Mouse (Mus musculus) large intestine, adult 2 months (tissue): ENCODE data around the gene Acbd3. TPM values are rescaled to one million over a fixed set of nuclear protein-coding genes. Genes with fewer than 3 reads are reported as not detected.

Source experiments
- DNase-seq: peaks from one replicate; pipeline ENCODE4 v3.0.0-alpha.2; 2012; ENCODE audit warnings: low read depth, low spot score
- WGBS: fragments of 180-500 bp; shearing (Covaris S2); methylation state at CpG from one replicate; pipeline ENCODE4 v1.1.7; 2018; 5-methylcytosine and 5-hydroxymethylcytosine counted together
- polyA plus RNA-seq: library from polyadenylated mRNA; depleted of rRNA; stranded (reverse); fragments of >200 nt; gene quantifications from 2 replicates; pipeline ENCODE4 v1.2.3, GENCODE M21; 2012; rRNA removed

The Acbd3 gene
- 12.0 and 14.6 TPM in 2 replicates for polyA plus RNA-seq

DNA sequence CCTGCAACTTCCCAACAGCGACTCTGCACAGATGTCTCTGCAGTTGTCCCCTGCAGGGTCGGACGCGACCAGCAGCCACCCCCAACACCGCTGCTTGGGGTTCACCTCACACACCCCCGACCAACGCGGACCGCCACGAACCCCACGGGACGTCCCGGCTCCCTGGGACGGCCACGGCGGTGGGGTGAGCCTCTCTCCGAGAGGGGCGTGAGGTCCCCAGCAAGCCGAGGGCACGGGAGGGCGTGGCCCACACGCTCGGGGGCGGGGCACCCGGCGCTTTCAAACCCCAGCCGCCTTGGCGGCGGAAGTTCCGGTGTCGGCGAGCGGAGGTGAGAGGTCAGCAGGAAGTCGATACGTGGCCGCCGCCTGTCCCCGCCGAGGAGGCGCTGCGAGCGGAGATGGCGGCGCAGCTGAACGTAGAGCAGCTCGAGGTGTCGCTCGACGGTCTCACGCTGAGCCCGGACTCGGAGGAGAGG is at the start of gene Acbd3:
Acbd3 (plus strand) TSS at position 340 of the 476 bp plus-strand sequence.
- WGBS = under 1% methylated on average over 52 of the region's 52 CpGs
- peak; percentile 70 for DNase-seq

GRCm38 (mm10) chr1:180691284-180691683 is 34.6 kb upstream of the Acbd3 start:
- 89% methylated on average over 7 of the region's 7 CpGs for WGBS
- DNase-seq = no peak

DNA sequence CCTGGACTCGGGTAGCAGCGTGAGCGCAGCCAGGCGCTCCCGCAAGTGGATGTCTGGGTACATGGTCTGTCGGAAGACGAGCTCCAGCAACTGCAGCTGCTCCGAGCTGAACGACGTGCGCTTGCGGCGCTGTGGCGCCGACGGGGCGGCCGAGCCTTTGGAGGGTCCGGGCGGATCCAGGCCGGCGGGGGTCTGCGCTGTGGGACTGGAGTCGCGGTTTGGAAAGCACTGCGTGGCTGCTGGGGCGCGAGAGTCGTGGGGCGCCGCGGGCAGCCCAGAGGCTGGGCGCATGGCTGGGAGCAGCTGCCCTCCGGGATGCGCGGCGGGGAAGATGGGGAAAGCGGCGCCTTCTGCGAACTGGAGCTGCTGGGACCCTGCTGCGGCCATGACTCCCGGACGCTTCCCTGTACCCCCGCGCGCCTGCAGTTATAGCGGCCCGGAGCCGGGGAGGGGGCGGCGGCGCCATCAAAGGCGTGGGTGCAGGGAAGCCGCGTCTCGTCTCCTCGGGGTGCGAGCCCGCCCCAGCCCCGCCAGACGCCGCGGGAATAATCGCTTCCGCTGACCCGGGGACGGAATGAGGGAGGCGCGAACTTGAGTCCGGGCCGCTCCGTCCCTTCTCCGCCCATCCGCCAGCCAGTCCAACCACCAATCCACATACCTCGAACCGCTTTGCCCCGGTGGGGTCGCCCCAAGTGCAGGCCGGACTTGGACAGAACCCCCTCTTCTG is 29.1 kb upstream of the Acbd3 start, which contains the start of gene Mixl1:
Mixl1 (minus strand) TSS at position 409 of the 727 bp plus-strand sequence.
- no peak for DNase-seq
- WGBS = 2% methylated on average over 76 of the region's 79 CpGs

- 74% methylated on average over 5 of the region's 5 CpGs for WGBS
- no peak for DNase-seq
These were observed 27.8 kb upstream of the Acbd3 start for GRCm38 (mm10) chr1:180698063-180698462.

DNA sequence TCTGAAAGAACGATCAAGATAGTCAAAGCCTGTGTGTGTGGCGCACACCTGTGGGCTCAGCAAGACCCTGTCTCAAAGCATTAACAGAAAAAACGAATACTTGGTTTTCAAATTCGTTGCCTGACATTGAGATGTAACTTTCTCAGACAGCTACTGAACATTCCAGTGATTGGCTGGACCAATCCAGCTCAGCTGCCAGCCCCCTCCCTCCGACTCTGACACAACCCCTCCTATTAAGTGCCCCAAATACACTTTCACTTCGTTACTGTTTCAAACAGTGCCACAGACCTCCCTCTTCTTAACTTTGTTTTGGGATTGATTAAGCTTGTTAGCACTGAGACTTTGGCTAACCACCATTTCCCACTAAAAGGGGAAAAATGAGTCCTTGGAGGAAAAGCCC is 22.4 kb upstream of the Acbd3 start:
- 50% methylated on average over 6 of the region's 6 CpGs for WGBS
- no peak for DNase-seq

GRCm38 (mm10) chr1:180707368-180707767 is 18.5 kb upstream of the Acbd3 start:
- DNase-seq = no peak
- 38% methylated on average over 3 of the region's 3 CpGs for WGBS

GRCm38 (mm10) chr1:180707813-180708212 is 18.0 kb upstream of the Acbd3 start:
- no peak for DNase-seq
- 39% methylated on average over 3 of the region's 3 CpGs for WGBS

DNA sequence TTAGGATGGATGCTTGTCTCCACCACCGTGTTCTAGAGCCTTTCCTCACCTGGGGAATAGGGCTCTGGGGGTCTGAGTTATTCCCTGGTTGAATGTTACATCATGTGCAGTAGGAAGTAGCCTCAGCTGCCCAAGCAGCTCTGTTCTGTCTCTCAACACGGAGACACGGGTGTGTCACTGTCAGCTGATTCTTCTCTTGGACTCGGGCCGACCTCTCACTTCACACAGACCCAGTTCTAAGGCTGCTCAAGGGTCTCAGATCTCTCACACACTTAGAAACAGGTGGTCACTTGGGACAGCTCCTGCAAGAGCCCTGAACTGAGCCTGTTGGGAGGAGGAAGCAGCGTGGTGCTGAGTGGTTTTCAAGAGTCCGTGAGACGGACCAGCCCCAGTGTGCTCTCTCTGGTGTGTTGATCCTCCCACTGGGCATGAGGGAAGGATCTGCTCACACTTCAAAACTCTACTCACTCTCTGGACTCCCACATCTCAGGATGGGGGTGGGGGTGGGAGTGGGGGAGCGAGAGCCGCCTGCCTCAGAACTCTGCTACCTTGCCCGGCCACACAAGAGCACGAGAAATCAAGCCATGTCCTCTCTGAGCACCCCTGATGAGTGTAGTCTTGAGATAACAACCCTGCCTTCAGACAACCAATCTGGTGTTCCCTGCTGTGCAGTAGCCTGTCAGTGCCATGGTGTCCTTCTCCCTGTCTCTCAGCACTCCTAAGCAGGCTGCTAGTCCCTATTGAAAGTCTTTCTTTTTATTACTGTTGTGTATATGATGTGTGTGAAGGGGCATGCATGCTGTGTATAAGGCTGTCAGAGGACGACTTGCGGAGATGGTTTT is 16.7 kb upstream of the Acbd3 start:
- 69% methylated on average over 14 of the region's 14 CpGs for WGBS
- DNase-seq = no peak

DNA sequence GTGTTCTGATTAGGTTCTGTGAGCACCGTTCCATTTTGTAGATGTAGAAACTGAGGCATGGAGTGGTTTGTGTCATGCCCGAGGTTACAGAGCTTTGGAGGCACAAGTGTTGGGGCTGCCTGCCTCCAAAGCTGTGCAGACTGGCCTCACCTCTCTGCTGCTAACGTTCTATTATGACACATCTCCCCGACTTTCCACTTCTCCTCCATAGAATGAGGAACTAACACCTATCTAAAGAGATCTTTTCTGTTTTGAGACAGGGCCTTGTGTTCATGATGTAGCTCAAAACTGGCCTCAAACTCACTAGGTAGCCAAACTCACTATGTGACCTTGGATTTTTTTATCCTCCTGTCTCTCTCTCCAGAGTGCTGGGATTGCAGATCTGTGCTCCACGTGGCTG is 7.1 kb upstream of the Acbd3 start:
- WGBS = 79% methylated on average over 5 of the region's 5 CpGs
- DNase-seq = no peak

- DNase-seq = no peak
- WGBS = 92% methylated on average over 6 of the region's 6 CpGs
These were observed 6.4 kb upstream of the Acbd3 start for GRCm38 (mm10) chr1:180719483-180719882.

DNA sequence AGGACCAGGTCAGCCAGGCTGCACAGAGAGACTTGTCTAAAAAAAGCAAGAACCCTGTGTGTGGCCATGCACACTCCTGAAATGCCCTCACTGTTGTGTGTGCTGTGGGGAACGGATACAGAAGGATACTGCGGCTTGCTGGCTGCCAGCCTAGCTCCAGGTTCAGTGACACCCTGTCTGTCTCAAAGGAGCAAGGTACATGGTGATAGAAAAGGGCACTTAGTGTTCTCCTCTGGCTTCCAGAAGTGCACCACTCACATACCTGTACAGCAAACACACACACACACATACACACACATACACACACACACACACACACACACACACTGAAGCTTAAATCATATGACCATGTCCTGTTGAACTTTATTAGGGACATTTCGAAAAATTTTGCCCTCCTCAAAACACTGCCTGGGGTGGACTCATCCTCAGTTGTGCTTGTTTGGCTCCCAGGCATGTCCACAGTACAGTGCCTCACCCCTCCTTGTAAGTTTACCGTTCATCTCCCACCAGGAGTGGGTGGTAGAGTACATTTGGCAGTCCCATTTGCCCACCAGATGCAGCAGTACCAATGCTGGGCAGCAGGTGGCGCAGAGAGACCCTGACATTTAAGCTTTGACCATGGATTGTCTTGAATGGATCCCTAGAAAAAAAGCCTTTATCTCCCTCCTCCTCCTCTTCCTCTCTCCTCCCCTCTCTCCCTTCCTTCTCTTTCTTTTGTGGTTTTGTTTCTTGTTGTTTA is 5.7 kb upstream of the Acbd3 start:
- DNase-seq = no peak

DNA sequence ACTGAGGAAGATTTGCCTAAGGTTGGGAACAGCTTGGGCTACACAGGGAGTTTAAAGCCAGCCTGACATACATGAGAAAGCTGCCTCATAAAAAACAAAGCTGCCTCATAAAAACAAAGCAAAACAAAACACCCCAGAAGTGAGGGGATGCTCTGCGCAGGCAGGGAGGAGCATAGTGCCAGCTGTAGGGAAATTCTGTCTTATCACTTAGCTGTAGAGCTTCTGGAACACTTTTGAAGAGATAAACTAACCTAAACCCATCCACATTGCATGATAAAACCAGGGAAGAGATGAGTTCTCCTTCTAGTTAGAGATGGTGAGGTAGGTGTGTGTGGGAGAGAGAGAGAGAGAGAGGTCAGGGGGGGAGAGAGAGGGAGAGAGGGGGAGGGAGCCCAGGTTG is 3.2 kb upstream of the Acbd3 start:
- DNase-seq = no peak
- WGBS = 52% methylated on average over 1 of the region's 1 CpGs

More for the DNA sequence above, 5.7 kb upstream of the Acbd3 start:
- WGBS = 31% methylated on average over 5 of the region's 5 CpGs

- WGBS = 54% methylated on average over 1 of the region's 1 CpGs
- no peak for DNase-seq
These were observed 2.1 kb upstream of the Acbd3 start for GRCm38 (mm10) chr1:180723701-180724238.

GRCm38 (mm10) chr1:180726183-180726582 is 340 bp downstream of the Acbd3 start:
- under 1% methylated on average over 42 of the region's 42 CpGs for WGBS
- no peak for DNase-seq

GRCm38 (mm10) chr1:180729231-180729630 is 3.4 kb downstream of the Acbd3 start:
- no peak for DNase-seq
- 34% methylated on average over 3 of the region's 3 CpGs for WGBS

DNA sequence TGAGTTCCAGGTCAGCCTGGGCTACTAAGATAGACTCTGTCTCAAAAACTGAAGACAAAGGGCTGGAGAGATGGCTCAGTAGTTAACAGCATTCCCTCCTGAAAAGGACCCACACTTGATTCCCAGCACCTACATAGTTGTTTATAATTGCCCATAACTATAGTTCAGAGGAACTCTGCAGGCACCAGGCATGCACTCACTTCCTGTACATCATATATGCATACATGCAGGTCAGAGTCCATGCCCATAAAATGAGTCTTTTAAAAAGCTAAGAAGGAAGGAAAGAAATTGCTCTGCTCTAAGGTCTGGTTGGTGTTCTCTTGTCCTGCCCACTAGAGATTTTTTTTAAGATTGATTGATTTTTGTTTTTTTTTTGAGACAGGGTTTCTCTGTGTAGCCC is 22.0 kb downstream of the Acbd3 start:
- no peak for DNase-seq

GRCm38 (mm10) chr1:180752115-180752514 is 26.3 kb downstream of the Acbd3 start:
- no peak for DNase-seq
- 89% methylated on average over 11 of the region's 11 CpGs for WGBS

- WGBS = 79% methylated on average over 8 of the region's 8 CpGs
- DNase-seq = no peak
These were observed 28.5 kb downstream of the Acbd3 start for GRCm38 (mm10) chr1:180754376-180754775.

DNA sequence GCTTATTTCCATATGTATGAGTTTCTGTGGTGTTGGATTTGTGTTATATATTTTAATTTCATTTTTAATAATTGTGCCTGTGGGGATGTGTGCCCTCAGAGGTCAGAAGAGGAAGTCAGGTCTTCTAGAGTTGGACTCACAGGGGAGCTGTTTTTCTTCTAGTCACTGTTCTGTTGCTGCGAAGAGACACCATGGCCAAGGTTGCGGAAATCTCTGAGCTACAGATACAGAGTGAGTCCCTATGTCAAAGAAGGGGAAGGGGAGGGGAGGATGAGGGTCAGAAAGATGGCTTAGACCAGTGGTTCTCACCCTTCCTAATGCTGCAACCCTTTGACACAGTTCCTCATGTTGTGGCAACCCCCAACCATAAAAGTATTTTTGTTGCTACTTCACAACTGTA is 30.9 kb downstream of the Acbd3 start:
- DNase-seq = no peak
- WGBS = 93% methylated on average over 2 of the region's 2 CpGs
